Mouse (Mus musculus) E14TG2a.4 (cell line): Measurements from ENCODE around the gene Wnt16.

Source experiments
- H3K27me3 ChIP-seq: 2 replicates; pipeline ENCODE4 v1.6.1; 2014; ENCODE audit warnings: low read length, control low read depth; ENCODE audit not compliant: insufficient read depth
- H3K36me3 ChIP-seq: 2 replicates; pipeline ENCODE4 v1.6.1; 2014; ENCODE audit warnings: low read length, control low read depth; ENCODE audit not compliant: insufficient read depth
- H3K4me1 ChIP-seq: replicated peaks from 2 replicates; pipeline ENCODE4 v1.6.1; 2014; ENCODE audit warnings: low read depth, low read length, control low read depth
- H3K4me3 ChIP-seq: replicated peaks from 2 replicates; pipeline ENCODE4 v1.5.1; 2014; ENCODE audit warnings: mild to moderate bottlenecking, low read length
- H3K9me3 ChIP-seq: 2 replicates; pipeline ENCODE4 v1.6.1; 2014; ENCODE audit warnings: low read length, control low read depth
- CTCF ChIP-seq: conservative IDR thresholded peaks from 2 replicates; pipeline ENCODE4 v1.5.1; 2014; ENCODE audit warnings: low read length
- NANOG ChIP-seq: IDR thresholded peaks from 2 replicates; pipeline ENCODE4 v1.6.1; 2014; ENCODE audit warnings: borderline replicate concordance, low read length, mixed read lengths
- POU5F1 ChIP-seq: IDR thresholded peaks from 2 replicates; pipeline ENCODE4 v1.6.1; 2014; ENCODE audit warnings: low read length, borderline replicate concordance

The Wnt16 gene

DNA sequence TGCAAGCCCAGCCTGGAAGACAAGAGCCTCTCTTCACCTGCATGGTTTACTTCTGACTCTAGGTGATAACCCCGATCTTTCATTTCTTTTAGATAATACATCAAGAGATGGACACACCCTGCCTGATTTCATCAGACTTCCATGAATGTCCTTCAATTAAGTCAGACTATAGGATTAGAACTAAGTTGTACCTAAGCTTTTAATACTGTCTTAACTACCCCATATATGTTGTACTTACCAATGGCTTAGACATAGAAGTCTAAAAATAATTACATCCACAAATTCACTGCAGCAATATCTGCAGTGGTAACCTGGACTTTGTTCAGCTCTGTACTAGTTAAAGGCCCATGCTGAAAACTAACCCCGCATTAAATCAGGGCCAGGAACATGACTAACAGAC is 44.5 kb downstream of the Wnt16 start:
- H3K4me1 ChIP-seq: peaks cover 17% of the 10 kb centered on the region
- TF ChIP-seq CTCF (no peak), POU5F1 (no peak)
- H3K4me3 ChIP-seq: no peak overlapping the region
- no peaks in the 10 kb centered on the region for H3K9me3 ChIP-seq
- H3K36me3 ChIP-seq: peaks cover 62% of the 10 kb centered on the region
- no peaks in the 10 kb centered on the region for H3K27me3 ChIP-seq

- H3K4me3 ChIP-seq: no peak overlapping the region
- peaks cover 45% of the 10 kb centered on the region for H3K36me3 ChIP-seq
These were observed 51.9 kb downstream of the Wnt16 start for GRCm38 (mm10) chr6:22339763-22340542.

GRCm38 (mm10) chr6:22340779-22341178 is 52.8 kb downstream of the Wnt16 start:
- Histone ChIP-seq H3K4me1 (peaks cover 64% of the 10 kb centered on the region), H3K27me3 (no peaks in the 10 kb centered on the region), H3K4me3 (no peak overlapping the region), H3K9me3 (no peaks in the 10 kb centered on the region), H3K36me3 (peaks cover 39% of the 10 kb centered on the region)
- TF ChIP-seq NANOG: no peak
- TF ChIP-seq POU5F1: no peak
- TF ChIP-seq CTCF: no peak

More at GRCm38 (mm10) chr6:22339763-22340542, 51.9 kb downstream of the Wnt16 start:
- TF ChIP-seq NANOG: no peak
- no peak for TF ChIP-seq POU5F1
- no peak for TF ChIP-seq CTCF
- peaks cover 55% of the 10 kb centered on the region for H3K4me1 ChIP-seq
- no peaks in the 10 kb centered on the region for H3K27me3 ChIP-seq
- H3K9me3 ChIP-seq: no peaks in the 10 kb centered on the region

DNA sequence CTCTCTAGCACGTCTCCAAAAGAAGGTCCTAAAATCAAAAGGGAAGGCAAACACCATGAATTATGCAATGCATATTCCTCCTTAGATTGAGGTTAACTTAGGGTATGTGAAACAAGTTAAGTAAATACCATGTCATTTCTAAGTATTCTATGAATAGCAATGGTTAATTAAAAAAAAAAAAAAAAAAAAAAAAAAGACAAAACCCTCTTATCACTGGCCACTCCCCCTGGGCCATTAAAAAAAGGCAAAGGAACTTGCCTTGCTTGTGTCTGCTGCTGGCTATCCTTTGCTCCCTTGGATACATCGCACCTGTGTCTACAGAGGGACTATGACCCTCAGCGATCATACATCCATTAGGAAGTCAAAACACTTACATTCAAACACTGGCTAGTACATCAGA is 55.3 kb downstream of the Wnt16 start:
- no peaks in the 10 kb centered on the region for H3K27me3 ChIP-seq
- no peaks in the 10 kb centered on the region for H3K9me3 ChIP-seq
- H3K36me3 ChIP-seq: peaks cover 24% of the 10 kb centered on the region
- H3K4me1 ChIP-seq: peaks cover 83% of the 10 kb centered on the region
- no peak for TF ChIP-seq POU5F1
- TF ChIP-seq NANOG: no peak
- TF ChIP-seq CTCF: no peak
- no peak overlapping the region for H3K4me3 ChIP-seq

GRCm38 (mm10) chr6:22343706-22344105 is 55.7 kb downstream of the Wnt16 start:
- Histone ChIP-seq H3K36me3 (peaks cover 21% of the 10 kb centered on the region), H3K4me3 (no peak overlapping the region), H3K27me3 (no peaks in the 10 kb centered on the region), H3K4me1 (peaks cover 85% of the 10 kb centered on the region), H3K9me3 (no peaks in the 10 kb centered on the region)
- TF ChIP-seq POU5F1 (no peak), NANOG (no peak)

- Histone ChIP-seq H3K4me1 (peaks cover 87% of the 10 kb centered on the region), H3K36me3 (peaks cover 17% of the 10 kb centered on the region), H3K9me3 (no peaks in the 10 kb centered on the region), H3K4me3 (no peak overlapping the region), H3K27me3 (no peaks in the 10 kb centered on the region)
- TF ChIP-seq NANOG (no peak), POU5F1 (no peak), CTCF (no peak)
These were observed 56.4 kb downstream of the Wnt16 start for GRCm38 (mm10) chr6:22344443-22344842.

DNA sequence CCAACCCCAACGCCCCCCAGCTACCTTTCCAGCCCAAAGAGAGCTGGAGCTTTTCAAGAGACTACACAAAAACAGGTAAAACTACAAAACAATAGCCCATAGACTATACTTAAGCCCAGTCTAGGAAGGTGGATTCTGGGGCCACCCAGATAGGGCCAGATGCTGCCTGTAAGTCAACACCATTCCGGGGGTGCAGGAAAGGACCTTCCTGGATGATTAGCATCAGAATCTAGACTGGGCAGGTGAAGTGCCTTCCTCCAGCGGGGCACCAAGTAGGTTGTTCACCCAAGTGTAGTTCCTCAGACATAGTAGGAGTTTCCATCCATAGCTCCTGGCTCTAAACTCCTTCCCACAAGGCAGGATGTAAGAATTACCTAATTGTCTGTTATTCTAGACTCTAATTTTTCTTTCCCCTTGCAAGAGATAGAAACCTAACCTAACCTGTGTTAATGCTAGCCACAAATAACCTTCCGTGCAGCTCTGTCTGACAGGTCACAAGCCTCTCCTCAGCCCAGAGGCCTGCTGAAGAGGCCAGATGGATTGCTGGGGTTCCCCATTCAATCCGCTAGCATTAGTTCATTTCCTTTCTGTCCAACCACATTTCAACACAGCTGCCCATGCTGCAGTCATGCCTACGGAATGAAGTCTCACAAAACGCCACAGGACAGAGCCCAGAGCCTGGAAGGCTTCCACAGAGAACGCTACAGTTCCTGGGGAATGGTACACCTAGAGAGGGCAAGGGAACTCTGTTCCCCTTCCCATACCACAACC is 59.3 kb downstream of the Wnt16 start:
- no peaks in the 10 kb centered on the region for H3K27me3 ChIP-seq
- H3K36me3 ChIP-seq: 0 out of 2 replicates have a peak, but pooled peaks cover 4% of the 10 kb centered on the region
- no peaks in the 10 kb centered on the region for H3K9me3 ChIP-seq
- no peak for TF ChIP-seq POU5F1
- TF ChIP-seq CTCF: no peak
- no peak for TF ChIP-seq NANOG
- H3K4me3 ChIP-seq: peak overlapping the region; percentile 33
- peaks cover 93% of the 10 kb centered on the region for H3K4me1 ChIP-seq
